Mouse (Mus musculus) embryonic fibroblast, embryonic 13.5 days (primary cell): ENCODE measurements around the gene Gm11985. TPM values are rescaled to one million over a fixed set of nuclear protein-coding genes. Genes with fewer than 3 reads are reported as not detected.

ENCODE experiments used
- H3K27ac ChIP-seq: 2 replicates; pipeline ENCODE4 v1.5.1; 2012; ENCODE audit warnings: low read length, control low read depth, inconsistent platforms; ENCODE audit not compliant: insufficient read depth
- H3K4me1 ChIP-seq: 2 replicates; pipeline ENCODE4 v1.6.1; 2011; ENCODE audit warnings: low read length; ENCODE audit not compliant: control insufficient read depth, insufficient read depth
- H3K4me3 ChIP-seq: 2 replicates; pipeline ENCODE4 v1.5.1; 2011; ENCODE audit warnings: mild to moderate bottlenecking, control low read depth, low read length; ENCODE audit not compliant: insufficient read depth
- CTCF ChIP-seq: IDR thresholded peaks from 2 replicates; pipeline ENCODE4 v1.5.1; 2011; ENCODE audit warnings: mild to moderate bottlenecking, control low read depth, low read length, moderate library complexity, borderline replicate concordance; ENCODE audit not compliant: insufficient read depth
- POLR2A ChIP-seq: IDR thresholded peaks from 2 replicates; pipeline ENCODE4 v1.6.1; 2011; ENCODE audit warnings: low read depth, mild to moderate bottlenecking, control low read depth, low read length, moderate library complexity
- polyA plus RNA-seq: library from polyadenylated mRNA; stranded (reverse); fragments of >200 nt; gene quantifications from 2 replicates; pipeline ENCODE4 v1.2.4, GENCODE M21; 2011; ENCODE audit warnings: low read depth; ENCODE audit not compliant: missing spikeins, insufficient read length

Gm11985 gene
- polyA plus RNA-seq, 1 experiment = not detected

- H3K4me3 ChIP-seq = no peak overlapping the region
- TF ChIP-seq POLR2A (no peak), CTCF (no peak)
- no peaks in the 10 kb centered on the region for H3K4me1 ChIP-seq
- H3K27ac ChIP-seq = no peak overlapping the region
These were observed 4.3 kb upstream of the Gm11985 start for GRCm38 (mm10) chr11:7192710-7193109.

- Histone ChIP-seq H3K27ac (no peak overlapping the region), H3K4me1 (no peaks in the 10 kb centered on the region), H3K4me3 (no peak overlapping the region)
- TF ChIP-seq CTCF = no peak
- no peak for TF ChIP-seq POLR2A
These were observed 897 bp downstream of the Gm11985 start for GRCm38 (mm10) chr11:7187472-7187871.

GRCm38 (mm10) chr11:7184420-7184819, 3.9 kb downstream of the Gm11985 start:
- TF ChIP-seq POLR2A (no peak), CTCF (no peak)
- H3K4me3 ChIP-seq = no peak overlapping the region

GRCm38 (mm10) chr11:7182409-7183042, 5.8 kb downstream of the Gm11985 start:
- no peak overlapping the region for H3K27ac ChIP-seq
- no peaks in the 10 kb centered on the region for H3K4me1 ChIP-seq
- no peak for TF ChIP-seq POLR2A
- TF ChIP-seq CTCF = no peak
- H3K4me3 ChIP-seq = no peak overlapping the region

More at GRCm38 (mm10) chr11:7184420-7184819, 3.9 kb downstream of the Gm11985 start:
- Histone ChIP-seq H3K27ac (no peak overlapping the region), H3K4me1 (no peaks in the 10 kb centered on the region)

- H3K4me3 ChIP-seq = no peak overlapping the region
- TF ChIP-seq POLR2A (no peak), CTCF (no peak)
- no peak overlapping the region for H3K27ac ChIP-seq
- no peaks in the 10 kb centered on the region for H3K4me1 ChIP-seq
These were observed 9.1 kb downstream of the Gm11985 start for GRCm38 (mm10) chr11:7179276-7179675.

- H3K27ac ChIP-seq = no peak overlapping the region
- H3K4me3 ChIP-seq = no peak overlapping the region
- TF ChIP-seq CTCF (no peak), POLR2A (no peak)
- H3K4me1 ChIP-seq = no peaks in the 10 kb centered on the region
These were observed 9.6 kb downstream of the Gm11985 start for GRCm38 (mm10) chr11:7178724-7179123.

GRCm38 (mm10) chr11:7173664-7174063, 14.7 kb downstream of the Gm11985 start:
- TF ChIP-seq CTCF (no peak), POLR2A (no peak)
- Histone ChIP-seq H3K4me3 (no peak overlapping the region), H3K27ac (no peak overlapping the region), H3K4me1 (no peaks in the 10 kb centered on the region)

- TF ChIP-seq CTCF = no peak
- TF ChIP-seq POLR2A = no peak
- Histone ChIP-seq H3K4me1 (no peaks in the 10 kb centered on the region), H3K4me3 (no peak overlapping the region), H3K27ac (no peak overlapping the region)
These were observed 18.7 kb downstream of the Gm11985 start for GRCm38 (mm10) chr11:7169645-7170044.

- TF ChIP-seq POLR2A (no peak), CTCF (no peak)
- Histone ChIP-seq H3K4me1 (no peaks in the 10 kb centered on the region), H3K4me3 (no peak overlapping the region), H3K27ac (no peak overlapping the region)
These were observed 24.0 kb downstream of the Gm11985 start for GRCm38 (mm10) chr11:7164416-7164815.

- H3K4me1 ChIP-seq = no peaks in the 10 kb centered on the region
- TF ChIP-seq POLR2A (no peak), CTCF (peak; percentile 44; the same call in 1 of the 2 replicates)
- H3K27ac ChIP-seq = no peak overlapping the region
- H3K4me3 ChIP-seq = no peak overlapping the region
These were observed 26.7 kb downstream of the Gm11985 start for GRCm38 (mm10) chr11:7161502-7162174.
